Mouse (Mus musculus) left cerebral cortex, adult 9 months (tissue): Measurements from ENCODE around the gene Pde4dip.

Source experiments
- DNase-seq, 2 experiments: peaks; one replicate each; pipeline ENCODE4 v3.0.0; 2022; ENCODE audit warnings: low spot score in 2 of 2

Gene Pde4dip

DNA sequence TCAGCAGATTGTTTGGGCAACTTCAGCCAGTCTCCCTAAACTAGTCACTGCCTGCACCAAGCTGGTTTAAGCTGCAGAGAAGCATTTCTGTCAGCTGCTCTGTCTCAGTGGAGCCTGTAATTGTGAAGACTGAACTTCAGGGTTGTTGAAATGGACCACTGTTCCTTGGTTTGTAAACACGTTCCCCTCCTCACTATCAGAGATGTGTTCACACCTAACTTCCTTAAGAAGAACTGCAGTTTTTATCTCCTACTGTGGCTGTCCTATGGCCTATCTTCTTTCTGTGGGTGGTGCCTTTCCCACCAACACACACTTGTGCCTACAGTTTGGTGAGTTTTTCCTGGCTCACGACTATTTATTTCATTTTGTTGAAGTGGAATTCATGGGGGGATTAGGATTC is 199.2 kb downstream of the Pde4dip start:
- DNase-seq, result no peak

DNA sequence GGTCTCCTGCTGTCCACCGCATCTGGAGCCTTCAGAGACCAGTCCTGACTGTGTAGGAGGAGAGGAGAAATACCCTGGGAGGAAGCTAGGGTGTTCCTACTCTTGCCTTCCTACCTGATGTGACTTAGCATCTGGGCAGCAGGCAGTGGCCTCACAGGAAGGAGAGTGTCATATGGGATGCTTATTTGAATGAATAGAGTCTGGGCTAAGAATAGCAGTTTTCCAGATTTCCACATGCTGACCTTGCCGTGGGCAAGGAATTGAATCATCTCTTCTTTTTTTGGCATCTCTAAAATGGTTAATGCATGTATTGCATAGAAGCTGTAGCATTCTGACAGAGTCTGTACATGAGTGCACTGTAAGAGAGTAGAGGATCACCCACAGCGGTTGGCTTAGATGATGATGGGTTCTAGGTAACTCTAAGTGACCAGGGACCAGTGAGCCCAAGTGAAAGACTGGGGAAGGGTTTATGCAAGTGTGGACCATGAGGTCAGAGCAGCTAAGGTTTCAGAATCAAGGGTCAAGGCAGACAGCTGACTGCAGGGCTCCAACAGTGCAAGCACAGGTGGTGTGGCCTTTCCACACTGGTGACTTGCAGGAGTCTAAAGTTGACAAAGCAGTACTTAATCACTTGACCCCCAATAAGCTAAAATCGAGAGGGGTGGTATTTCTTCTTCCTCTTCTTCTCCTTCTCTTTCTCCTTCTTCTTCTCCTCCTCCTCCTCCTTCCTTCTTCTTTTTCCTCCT is 202.0 kb downstream of the Pde4dip start:
- no peak for DNase-seq

DNA sequence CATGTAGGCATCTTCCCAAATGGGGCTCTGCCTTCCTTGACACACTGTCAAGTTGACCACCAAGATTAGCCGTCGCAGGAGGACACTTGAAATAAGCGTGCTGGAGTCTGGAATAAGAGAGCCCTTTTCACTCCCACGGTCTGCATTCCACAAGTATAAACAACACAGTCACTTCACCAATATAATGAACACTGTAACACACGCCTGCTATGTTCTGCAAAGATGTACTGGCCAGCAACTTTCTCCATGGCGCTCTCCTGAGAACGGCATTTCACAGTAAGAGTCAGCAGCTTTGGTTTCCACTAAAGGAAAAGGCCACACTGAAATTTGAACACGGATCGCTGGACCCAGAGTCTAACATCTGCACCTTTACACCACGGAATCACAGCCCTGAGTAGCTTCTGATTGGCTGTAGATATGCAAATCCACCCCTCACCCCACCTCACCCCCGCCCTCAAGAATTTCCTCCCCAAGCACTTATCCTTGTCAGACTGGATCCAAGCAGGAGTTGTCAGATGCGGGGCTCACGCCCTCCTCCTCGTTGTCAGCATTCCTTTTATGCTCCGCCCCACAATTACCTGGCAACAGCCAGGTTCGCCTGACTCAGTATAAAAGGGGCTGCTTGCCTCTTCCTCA is 204.8 kb downstream of the Pde4dip start:
- DNase-seq, result no peak

DNA sequence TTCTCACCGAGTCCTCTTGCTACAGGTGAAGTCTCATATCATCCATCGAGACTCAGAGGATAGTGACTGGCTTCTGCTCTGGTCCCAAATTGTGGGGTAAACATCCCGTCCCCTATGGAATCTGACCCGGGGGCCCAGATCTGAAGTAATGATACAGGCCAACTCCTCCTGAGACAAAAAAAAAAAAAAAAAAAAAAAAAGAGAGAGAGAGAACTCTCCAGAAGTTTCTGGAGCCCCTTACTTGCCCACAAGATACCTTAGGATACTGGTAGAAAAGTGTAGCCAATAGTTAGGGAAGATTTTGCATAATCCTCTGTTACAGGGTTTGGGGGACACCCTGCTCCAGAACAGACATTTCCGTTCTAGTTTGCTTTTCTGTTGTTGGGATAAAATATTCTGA is 205.9 kb downstream of the Pde4dip start:
- DNase-seq, result no peak

DNA sequence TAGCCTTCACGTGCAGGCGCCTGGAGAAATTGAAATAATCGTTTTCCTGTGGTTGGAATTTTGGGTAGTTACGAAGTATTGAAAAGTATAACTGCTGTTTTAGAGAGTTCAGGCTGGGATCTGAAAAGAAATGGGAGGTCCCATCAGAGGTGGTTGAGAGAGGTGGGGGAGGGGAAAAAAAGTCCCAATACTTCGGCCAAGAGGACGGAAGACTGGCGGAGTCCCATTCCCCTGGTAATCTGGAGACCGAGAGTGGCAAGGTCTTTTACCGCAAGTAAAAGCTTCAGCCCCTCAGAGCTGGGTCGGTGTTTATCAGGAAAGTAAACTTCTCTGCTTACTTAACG is 206.4 kb downstream of the Pde4dip start:
- no peak for DNase-seq

DNA sequence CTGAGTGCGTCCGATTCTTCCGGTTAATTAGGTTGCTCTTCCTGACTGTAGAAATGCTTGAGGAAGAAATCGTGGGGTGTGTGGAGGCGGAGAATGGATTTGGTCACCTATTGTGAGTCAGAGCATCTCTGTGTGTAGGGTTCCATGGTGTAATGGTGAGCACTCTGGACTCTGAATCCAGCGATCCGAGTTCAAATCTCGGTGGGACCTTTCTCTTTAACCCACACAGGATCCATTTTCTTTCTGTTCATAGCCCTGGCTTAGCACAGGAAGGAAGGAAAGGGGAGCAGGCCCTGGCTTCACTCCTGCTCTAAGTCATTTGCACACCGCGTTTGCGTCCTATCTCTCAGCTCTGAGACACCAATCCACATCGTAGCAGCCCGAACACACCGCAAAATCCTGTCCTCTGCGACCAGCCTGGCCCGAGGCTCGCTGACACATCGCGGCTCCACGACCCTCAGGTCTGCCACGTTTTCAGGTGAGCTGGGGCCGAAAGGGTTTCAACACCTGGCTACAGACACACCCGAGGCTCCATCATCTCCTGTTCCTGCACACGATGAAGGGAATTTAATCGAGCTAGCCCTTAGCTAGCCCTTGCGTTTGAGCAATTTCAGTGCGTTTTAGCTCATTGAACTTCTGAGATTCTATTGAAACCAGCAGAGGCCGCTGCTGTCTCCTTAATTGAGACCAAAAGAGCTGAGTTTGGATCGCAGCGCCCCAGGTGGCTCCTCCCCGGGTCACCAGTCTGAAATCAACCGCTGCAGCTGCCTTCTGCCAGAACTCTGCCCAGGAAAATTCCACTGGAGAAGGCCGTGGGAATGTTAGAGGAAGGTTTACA is 207.0 kb downstream of the Pde4dip start:
- DNase-seq, result peak in 1 of 2 experiments; percentile 81

DNA sequence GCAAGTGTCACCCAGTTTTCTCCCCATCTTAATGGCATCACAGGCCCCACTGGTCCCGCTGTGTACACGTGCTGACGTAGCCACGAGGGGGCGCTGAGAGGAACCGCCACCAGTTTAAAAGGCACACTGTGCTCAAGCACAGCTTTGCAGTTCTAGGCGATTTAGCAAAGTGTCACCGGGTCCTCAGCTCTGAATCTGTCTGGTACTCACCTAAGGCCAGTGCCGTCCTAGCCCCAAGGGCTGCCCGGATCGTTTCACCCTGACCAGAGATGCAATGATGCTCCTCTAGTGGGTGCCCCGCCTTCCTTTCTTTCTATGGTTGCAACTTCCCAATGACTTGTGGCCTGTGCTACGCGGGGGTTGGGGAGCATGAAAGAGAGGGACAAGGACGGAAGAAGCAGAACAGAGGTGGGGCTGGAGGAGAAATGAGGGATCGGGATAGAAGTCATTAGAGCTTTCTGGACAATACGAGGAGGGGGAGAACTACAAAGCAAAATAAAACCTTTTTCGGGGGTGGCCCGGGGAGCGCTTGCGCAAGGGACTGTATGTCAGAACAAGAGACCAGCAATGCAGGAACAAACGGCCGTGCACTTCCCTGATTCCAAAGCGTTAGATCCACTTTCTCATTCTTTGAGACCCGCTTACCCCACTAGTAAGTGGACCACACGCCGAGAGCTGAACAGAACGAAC is 207.7 kb downstream of the Pde4dip start:
- DNase-seq, result peak in 1 of 2 experiments; percentile 80

DNA sequence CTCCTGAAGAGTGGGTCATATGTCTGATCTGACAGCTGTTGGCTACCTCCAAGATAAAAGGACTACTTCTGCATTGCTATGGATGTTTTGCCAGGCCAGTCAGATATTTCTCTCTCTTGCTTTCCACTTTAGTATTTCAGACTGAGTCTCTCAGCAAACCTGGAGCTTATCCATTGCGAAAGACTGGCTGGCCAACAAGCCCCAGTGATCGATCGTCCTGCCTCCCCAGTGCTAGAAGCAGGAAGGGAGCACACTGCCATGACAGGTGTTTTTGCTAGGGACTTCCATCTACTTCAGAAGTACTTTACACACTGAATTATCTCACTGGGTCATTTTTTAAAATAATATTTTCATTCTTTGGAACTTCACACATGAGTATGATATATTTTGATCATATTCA is 210.1 kb downstream of the Pde4dip start:
- no peak for DNase-seq

DNA sequence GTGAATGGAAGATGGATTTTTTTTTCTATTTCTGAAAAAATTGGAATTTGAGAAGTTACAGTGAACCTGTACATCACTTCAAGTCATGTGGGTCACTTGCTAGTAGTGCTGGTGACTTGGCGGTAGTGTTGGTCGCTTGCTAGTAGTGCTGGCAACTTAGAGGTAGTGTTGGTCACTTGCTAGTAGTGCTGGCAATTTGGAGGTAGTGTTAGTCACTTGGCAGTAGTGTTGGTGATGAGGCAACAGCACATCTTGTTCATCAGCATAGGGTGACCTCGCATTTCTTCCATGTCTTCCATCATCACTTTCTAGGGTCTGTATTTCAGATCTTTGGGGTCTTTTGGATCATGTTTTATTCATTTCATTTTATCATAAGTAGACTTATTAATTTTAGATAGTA is 212.4 kb downstream of the Pde4dip start:
- DNase-seq, result no peak

DNA sequence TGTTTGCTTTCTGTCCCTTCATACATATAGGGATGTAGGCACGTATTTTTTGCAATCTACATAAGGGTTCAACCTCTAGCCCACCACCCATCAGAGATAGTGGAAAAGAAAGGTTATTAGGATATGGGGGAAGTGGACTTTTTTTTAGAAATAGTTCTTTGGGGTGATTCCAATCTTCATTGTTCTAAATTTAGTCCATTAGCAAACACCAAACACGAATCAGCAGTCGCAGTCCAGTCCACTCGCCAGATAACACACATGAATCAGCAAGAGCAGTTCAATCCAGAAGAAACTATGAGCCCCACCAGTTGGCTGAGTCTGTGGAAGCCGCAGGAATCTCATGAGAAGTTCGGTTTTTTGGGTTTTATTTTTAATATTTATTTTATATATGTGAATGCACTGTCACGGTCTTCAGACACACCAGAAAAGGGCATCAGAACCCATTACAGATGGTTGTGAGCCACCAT is 213.8 kb downstream of the Pde4dip start, which contains the start of gene Gm17651:
Gene Gm17651 (minus strand): TSS at position 51 of the 467 bp plus-strand sequence.
- DNase-seq, result no peak

DNA sequence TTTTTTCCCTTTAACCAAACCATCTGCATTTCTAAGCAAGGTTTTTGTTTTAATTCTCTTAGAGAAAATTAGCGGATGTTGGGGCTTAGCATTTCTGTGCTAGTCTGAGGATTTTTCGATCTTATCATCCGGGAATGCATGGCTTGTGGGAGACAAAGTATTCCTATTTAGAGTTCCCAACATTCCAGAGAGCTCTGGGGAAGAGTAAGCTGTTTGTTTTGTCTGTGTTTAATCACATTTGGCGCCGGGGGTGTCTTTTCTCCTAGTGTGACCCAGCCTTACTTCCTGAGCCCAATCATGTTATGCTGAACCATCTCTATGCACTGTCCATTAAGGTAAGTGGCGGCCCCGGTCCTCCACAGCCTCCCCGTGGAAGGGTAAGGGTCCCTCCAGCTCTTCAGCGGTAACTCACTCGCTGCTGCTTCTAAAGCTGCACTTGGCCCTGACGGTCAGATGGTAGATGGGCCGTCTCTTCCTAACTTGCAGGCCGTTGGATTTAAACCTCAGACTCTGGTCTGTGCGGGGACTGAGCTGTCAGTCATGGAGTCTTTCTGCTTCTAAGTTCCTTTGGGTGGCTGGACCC is 221.3 kb downstream of the Pde4dip start:
- DNase-seq, result no peak

DNA sequence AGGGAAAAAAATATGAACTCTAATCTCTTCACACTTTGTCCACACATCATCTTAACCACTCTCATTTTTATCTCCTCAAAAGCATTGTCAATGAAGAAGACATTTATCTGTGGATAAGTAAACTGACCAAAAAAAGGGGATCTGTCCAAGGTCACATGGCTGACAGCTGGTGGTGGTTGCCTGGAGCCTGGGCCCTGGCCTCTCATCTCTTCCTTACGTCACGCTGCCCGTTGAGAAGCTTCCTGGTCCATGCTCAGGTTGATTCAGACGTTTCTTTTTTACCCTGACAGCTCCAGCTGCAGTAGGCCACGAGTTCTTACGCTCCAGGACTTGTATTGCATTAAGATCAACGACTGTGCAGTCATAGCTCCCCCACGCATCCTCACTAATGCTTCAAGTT is 222.4 kb downstream of the Pde4dip start:
- no peak for DNase-seq

DNA sequence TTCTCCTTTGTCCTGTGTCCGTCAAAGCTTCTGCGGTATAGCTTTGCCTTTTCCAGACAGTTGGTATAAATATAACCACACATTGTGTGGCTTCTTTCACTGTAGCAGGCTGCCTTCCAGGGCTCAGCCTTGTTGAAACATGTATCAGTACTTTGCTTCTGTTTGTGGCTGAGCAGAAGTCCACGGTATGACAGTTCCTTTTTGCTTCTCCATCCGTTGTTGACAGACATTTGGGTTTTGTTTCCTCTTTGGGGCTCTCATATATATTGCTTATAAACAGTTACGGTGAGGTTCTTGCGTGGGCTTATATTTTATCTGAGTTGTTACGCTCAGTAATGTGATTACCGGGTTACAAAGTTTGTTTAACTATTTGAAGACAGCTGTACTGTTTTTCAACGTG is 223.0 kb downstream of the Pde4dip start:
- no peak for DNase-seq

DNA sequence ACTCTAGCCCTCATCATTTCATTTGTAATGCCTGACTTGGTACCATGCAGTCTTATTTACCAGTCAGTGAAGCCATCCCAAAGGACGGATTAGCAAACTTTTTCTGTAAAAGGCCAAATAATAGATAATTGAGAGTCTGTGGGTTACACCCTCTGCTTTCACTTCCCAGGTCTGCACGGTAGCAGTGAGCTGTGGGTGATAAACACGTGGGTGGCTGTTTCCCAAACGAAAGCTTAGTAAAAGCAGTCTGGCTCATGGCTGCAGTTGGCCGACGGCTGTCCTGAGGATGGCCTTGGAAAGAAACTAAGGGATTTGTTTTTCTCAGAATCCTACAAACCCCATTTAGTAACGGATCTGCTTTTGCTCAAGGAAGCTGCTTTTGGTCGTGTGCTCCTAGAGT is 227.3 kb downstream of the Pde4dip start:
- DNase-seq, result no peak

DNA sequence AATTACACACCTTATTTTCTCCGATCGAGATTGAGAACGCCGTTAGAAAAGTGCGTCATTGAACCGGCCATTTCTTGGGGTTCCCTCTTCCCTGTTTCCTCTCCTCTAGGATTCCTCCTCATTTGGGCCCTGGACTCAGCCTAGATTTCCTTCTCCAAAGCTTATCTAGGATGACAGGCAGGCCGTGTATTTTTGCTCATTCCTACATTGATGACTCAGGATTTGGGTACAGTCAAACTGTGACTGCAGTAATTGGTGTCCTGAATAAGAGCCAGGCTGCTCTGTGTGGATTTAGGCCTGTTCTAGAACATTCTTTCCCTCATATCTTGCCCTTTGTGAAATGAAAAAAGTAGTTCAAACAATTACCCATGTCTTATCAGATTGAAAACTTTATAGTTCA is 228.8 kb downstream of the Pde4dip start:
- peak in 1 of 2 experiments; percentile 26 for DNase-seq

DNA sequence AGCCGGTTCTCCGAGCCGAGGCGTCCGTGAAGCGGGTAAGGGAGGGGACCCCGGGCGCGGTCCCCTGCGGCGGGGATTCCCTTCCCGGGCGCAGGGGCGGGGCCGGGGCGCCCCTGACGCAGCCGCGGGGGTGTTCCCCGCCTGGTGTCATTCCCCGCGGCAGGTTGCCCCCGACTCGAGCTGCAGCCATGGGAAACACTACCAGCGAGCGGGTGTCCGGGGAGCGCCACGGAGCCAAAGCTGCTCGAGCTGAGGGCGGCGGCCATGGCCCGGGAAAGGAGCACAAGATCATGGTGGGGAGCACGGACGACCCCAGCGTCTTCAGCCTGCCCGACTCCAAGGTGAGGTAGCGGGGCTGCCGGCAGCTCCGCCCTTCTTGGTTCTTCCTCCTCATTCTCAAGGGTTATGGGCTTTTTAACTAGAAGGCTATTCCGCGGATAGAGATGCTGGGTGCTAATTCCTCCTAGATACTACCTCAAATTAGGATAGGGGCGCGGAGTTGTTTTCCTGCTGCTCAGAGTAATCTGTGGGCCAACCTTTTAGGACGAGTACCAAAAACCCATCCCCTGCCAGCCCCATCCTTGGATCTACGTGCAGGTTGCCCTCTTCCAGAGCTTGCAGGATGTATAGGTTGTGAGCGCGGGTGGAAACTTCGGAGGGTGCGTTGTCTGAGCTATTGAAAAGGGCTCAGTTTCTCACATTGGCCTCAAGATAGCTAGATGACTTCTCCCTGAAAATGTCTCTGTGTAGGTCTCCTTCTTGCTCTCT is 229.9 kb downstream of the Pde4dip start:
- no peak for DNase-seq

DNA sequence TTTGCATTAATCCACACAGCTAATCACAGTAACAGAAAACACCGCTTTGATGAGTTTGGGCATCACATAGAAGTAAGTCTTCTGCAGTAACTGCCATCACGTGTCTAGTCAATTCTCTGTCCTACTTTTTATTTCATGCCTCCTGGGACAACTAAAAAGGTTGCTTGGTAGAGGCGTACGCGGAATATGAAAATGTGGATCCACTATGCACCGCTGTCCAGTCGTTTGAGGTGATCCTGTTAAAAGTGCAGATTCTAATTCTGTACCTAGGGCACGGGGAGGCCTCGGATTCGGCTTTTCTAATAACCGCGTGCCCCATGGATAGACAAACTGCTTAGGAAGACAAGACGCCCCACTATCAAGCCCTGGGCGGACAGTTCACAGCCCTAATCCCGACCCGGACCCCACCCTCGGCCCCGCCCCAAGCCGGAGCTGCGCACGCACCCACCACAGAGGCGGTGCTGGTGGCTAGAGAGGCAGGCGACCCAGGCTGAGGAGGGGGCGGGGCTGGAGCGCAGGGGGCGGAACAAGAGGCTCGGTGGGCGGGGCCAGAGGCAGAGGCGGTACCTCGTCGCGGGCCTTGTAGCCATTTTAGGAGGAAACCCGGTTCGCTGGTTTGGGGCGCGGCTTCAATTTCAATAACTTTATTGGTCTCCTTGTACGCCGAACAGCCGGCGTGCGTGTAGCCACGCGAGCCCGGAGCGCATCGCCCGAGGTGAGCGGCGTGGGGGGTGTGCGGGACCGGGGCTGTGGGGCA is 230.7 kb downstream of the Pde4dip start, which contains the start of gene Prkab2:
Gene Prkab2 (plus strand): TSS at position 539 of the 757 bp plus-strand sequence.
- peak; percentile 98 to 99 for DNase-seq

DNA sequence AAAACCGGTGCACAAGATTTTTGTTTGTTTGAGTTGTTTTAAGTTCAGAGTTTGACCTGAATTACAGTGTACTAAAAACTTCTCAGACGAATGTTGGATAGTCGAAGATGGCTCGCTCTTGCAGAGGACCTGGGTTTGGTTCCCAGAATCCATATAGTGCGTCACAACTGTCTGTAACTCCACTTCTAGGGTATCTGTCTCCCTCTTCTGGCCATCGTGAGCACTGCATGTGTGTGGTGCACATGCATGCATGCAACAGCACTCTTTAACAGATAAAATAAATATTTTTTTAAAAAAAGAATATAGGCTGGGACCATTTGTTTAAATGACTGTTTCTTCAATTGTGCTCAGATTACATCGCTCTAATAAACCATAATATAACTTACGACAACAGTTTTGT is 233.6 kb downstream of the Pde4dip start:
- no peak for DNase-seq

DNA sequence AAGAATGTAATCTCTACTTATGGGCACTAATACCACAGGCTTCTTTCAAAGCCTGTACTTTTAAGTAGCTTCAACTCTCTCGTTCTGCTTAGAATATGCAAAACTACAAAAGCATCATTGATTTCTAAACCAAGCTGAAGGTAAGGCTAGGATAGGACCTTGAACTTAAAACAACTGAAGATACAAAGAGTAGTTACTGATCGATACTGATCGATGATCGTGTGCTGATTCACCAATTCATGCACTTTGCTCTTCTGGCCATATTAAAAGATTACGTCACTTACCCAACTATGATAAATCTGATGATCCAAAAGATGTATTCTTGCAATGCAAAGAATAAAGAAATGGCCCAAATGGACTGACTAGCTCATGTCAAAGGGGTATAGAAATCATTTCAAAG is 234.7 kb downstream of the Pde4dip start:
- no peak for DNase-seq

DNA sequence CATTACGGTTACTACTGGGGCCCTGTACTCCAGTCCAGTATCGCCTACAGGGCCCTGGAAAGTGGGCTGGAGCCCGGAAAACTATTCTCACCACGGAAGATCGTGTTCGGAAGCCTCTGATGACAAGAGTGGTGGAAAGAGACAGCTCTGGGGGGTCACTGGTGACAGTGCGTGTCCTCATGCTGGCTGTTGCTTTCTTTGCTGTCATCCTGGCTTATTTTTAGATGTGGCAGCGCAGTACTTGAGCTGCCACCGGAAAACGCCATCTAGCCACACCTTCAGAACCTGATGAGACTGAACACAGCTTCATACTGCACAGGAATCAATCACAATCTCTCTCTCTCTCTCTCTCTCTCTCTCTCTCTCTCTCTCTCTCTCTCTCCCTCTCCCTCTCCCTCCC is 236.9 kb downstream of the Pde4dip start:
- DNase-seq, result no peak
